Mouse (Mus musculus) heart, embryonic 10.5 days (tissue): ENCODE results near the gene Capn2. TPM values are rescaled to one million over a fixed set of nuclear protein-coding genes. Genes with fewer than 3 reads are reported as not detected.

Source experiments
- DNase-seq: peaks from one replicate; pipeline ENCODE4 v3.0.0-alpha.2; 2017; ENCODE audit warnings: low spot score
- H3K27ac ChIP-seq: fragments of 300-500 bp; sonication (generic); 2 replicates; pipeline ENCODE4 v1.5.1; 2016; ENCODE audit warnings: mild to moderate bottlenecking
- H3K27me3 ChIP-seq: fragments of 300-500 bp; sonication (generic); 2 replicates; pipeline ENCODE4 v1.6.1; 2016; ENCODE audit warnings: mild to moderate bottlenecking; ENCODE audit not compliant: poor library complexity, insufficient read depth, severe bottlenecking
- H3K36me3 ChIP-seq: fragments of 300-500 bp; sonication (generic); 2 replicates; pipeline ENCODE4 v1.6.1; 2016; ENCODE audit warnings: mild to moderate bottlenecking, moderate library complexity
- H3K4me1 ChIP-seq: fragments of 300-500 bp; sonication (generic); 2 replicates; pipeline ENCODE4 v1.6.1; 2016; ENCODE audit warnings: mild to moderate bottlenecking
- H3K4me3 ChIP-seq: fragments of 300-500 bp; sonication (generic); 2 replicates; pipeline ENCODE4 v1.5.1; 2016; ENCODE audit warnings: mild to moderate bottlenecking, moderate library complexity
- H3K9me3 ChIP-seq: fragments of 300-500 bp; sonication (generic); 2 replicates; pipeline ENCODE4 v1.6.1; 2016; ENCODE audit warnings: mild to moderate bottlenecking, moderate library complexity
- WGBS: fragments of 180-500 bp; shearing (Covaris S2); methylation state at CpG from one replicate; pipeline ENCODE4 v1.1.7; 2016; 5-methylcytosine and 5-hydroxymethylcytosine counted together
- polyA plus RNA-seq: library from polyadenylated mRNA; unstranded; fragments of >200 nt; fragmentation: Nextera tagmentation; extraction: Ambion mirVana; gene quantifications from 2 replicates; pipeline ENCODE4 v1.2.1, GENCODE M21; 2016

Gene Capn2
- polyA plus RNA-seq, 1 experiment from 2014 or later: 96.0 TPM

DNA sequence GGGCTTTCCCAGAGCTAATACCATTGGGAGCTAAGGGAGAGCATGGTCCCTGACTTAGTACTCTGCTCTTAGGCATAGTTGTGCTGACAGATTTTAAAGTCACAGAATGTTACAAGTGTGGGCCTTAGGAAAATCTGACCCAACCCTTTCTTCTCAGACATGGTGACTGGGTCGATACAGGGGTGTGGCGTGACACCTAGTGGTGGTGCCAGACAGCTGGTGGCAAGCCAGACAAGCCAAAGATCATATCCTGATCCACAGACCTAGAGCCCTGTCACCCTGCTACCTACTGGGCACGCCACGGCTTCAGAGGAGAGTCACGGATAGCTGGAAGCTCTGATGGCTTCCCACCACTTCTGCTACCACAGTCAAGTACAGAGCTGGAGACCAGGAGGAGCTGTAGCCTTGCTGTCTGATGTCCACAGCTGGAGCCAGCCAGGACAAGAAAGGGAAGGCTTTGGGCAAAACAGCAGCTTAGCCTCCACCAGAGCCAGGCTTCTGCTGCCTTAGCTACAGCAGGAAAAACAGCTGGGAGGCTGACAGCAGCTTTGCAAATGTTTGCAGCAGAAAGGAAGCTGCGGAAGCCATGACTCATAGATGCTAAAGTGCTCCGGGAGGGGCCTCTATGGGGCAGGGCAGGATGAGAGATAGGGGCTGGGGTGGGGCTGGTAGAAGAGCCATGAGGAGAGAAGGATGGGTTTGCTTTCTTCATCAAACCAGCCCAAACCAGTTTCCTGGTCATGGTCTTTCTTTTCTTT, 11.0 kb downstream of the Capn2 start:
- H3K27ac ChIP-seq: peak overlapping the region; percentile 66
- DNase-seq: no peak
- no peak overlapping the region for H3K4me3 ChIP-seq
- H3K27me3 ChIP-seq: no peaks in the 10 kb centered on the region
- peaks cover 64% of the 10 kb centered on the region for H3K4me1 ChIP-seq
- WGBS: 28% methylated on average over 7 of the region's 7 CpGs
- peaks cover 35% of the 10 kb centered on the region for H3K36me3 ChIP-seq
- H3K9me3 ChIP-seq: no peaks in the 10 kb centered on the region

DNA sequence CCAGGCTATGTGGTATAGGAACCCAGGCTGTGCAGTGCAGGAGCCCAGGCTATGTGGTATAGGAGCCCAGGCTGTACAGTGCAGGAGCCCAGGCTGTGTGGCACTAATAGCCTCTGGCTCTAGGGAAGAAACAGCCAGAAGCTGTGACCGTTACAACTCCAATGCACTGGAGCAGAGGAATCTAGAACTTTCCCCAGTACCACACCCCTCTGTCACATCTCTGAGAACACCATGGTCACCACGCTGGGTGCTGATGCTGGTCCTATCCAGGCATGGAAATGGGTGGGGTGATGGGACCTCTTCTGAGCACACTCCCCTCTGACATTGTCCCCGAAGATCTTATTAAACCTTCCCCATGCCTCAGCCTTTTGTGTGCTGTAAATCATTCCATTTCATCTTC, 12.1 kb downstream of the Capn2 start:
- H3K27me3 ChIP-seq: no peaks in the 10 kb centered on the region
- 96% methylated on average over 3 of the region's 3 CpGs for WGBS
- peaks cover 35% of the 10 kb centered on the region for H3K36me3 ChIP-seq
- no peaks in the 10 kb centered on the region for H3K9me3 ChIP-seq
- no peak overlapping the region for H3K4me3 ChIP-seq
- H3K4me1 ChIP-seq: peaks cover 63% of the 10 kb centered on the region
- H3K27ac ChIP-seq: peak overlapping the region; percentile 7; the same call in 1 of the 2 replicates
- no peak for DNase-seq

DNA sequence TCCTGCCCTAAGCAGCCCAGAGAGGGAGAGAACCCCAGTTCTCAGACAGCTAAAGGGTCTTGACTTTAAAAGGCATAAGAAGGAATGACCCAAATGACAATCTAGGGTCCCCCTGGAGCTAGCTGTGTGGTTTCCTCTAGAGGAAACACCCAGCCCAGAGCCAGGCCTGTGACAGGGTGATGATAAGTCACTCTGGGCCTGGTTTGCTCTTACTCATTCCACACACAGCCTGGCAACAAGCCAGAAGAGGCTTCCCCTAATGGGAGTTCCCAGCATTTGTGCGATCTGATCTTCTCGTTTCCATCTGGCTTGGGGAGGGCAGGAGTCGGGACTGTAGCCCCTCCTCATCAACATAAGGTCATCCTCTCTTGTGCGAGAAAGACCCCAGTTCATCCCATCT, 13.2 kb downstream of the Capn2 start:
- peaks cover 67% of the 10 kb centered on the region for H3K4me1 ChIP-seq
- DNase-seq: peak; percentile 88

DNA sequence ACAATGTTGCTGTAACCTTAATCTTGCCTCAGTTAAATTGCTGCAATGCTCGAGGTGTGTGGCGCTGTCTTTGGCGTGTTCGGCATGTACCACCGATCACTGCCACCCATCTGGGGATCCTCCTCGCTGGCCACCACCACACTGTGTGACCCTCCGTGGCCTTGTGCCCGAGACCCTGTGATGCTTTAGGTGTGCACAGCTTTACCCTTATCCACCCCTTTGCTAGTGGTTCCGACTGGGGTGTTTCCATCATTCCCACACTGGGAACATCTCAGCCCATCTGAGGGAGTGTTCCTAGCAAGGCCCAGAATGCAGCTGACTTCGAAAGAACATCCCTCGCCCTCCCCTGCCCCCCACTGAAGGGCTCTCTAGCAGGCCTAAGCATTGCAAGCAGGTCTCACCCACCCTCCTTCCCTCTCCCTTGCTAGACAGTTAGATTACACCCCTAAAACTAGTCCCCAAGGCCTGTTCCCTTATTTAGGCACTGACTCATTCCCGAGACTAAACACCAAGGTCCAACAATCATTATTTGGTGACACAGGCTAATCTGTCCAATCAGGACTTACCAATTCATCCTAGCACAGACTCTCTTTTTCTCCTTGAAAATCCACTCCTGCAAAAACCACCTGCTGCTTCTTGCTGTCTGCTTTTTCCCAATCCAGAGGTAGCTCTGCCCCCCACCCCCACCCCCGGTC, 14.1 kb downstream of the Capn2 start:
- H3K27ac ChIP-seq: peak overlapping the region; percentile 62
- peaks cover 23% of the 10 kb centered on the region for H3K36me3 ChIP-seq
- no peaks in the 10 kb centered on the region for H3K27me3 ChIP-seq
- WGBS: 78% methylated on average over 13 of the region's 13 CpGs
- no peaks in the 10 kb centered on the region for H3K9me3 ChIP-seq
- DNase-seq: no peak
- H3K4me3 ChIP-seq: 0 out of 2 replicates have a peak overlapping the region, but pooled peaks have one; percentile 34
- H3K4me1 ChIP-seq: peaks cover 73% of the 10 kb centered on the region

More for the DNA sequence above, 13.2 kb downstream of the Capn2 start:
- no peaks in the 10 kb centered on the region for H3K27me3 ChIP-seq
- peaks cover 26% of the 10 kb centered on the region for H3K36me3 ChIP-seq
- no peaks in the 10 kb centered on the region for H3K9me3 ChIP-seq
- WGBS: 19% methylated on average over 4 of the region's 4 CpGs
- H3K27ac ChIP-seq: peak overlapping the region; percentile 62
- H3K4me3 ChIP-seq: peak overlapping the region; percentile 34; the same call in 1 of the 2 replicates

DNA sequence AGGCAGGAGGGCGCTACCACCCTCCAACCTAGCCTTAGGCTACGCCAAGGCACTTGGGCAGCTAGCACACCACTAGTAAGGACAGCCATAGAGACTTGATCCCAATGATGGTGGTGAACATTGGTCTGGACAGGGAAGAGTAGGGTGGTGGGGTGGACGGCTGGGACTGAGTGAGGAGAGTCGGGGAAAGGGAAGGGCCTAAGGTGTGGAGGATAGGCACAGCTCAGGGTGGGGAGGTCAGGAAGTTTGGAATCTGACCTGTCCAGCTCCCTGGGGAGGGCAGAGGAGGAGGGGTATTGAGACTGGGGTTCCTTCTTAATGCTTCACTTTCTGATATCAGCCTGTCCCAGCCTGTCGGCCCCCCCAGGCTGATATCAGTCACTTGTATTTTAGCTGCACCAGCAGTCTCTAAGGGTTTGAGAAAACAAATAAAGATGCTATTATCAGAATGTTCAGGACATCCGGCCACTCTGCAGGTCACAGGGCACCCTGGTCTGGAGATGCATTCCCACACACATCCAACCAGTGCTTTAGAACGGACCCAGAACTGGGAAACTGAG, 14.8 kb downstream of the Capn2 start:
- DNase-seq: no peak
- WGBS: 66% methylated on average over 7 of the region's 7 CpGs
- H3K4me1 ChIP-seq: peaks cover 78% of the 10 kb centered on the region

DNA sequence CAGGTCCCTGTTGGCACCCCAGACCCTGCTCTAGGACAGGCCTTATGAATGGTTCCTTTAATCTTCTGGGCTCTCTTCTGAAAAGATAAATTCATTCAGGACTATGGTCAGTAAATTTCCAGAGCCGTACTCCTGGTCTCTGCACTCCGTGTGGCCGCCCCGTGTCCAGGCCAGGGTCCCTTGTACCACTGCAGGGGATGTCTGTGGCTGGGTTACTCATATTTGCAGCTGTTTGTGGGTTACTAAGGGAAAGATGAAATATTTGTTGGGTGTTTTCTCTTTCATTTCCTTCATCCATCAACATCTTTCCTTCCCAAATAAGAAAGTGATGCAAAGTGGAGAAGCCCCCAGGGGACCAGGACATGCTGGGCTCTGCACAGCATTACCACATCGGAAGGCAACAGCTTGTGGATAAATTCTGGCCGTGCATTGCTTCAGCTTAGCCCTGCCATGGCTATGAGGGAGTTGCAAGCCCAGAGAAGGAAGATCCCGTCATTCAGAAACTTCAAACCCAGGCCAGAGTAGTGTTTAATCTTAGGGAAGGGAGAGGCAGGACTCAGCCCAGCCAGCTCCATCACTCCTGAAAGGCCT, 15.5 kb downstream of the Capn2 start:
- DNase-seq: no peak
- H3K4me3 ChIP-seq: no peak overlapping the region
- no peaks in the 10 kb centered on the region for H3K27me3 ChIP-seq
- peaks cover 84% of the 10 kb centered on the region for H3K4me1 ChIP-seq
- H3K27ac ChIP-seq: 0 out of 2 replicates have a peak overlapping the region, but pooled peaks have one; percentile 32
- peaks cover 23% of the 10 kb centered on the region for H3K36me3 ChIP-seq
- no peaks in the 10 kb centered on the region for H3K9me3 ChIP-seq
- WGBS: 79% methylated on average over 7 of the region's 7 CpGs

More for the DNA sequence above, 14.8 kb downstream of the Capn2 start:
- no peaks in the 10 kb centered on the region for H3K9me3 ChIP-seq
- no peaks in the 10 kb centered on the region for H3K27me3 ChIP-seq
- no peak overlapping the region for H3K4me3 ChIP-seq
- H3K27ac ChIP-seq: peak overlapping the region; percentile 32; the same call in 1 of the 2 replicates
- peaks cover 23% of the 10 kb centered on the region for H3K36me3 ChIP-seq

DNA sequence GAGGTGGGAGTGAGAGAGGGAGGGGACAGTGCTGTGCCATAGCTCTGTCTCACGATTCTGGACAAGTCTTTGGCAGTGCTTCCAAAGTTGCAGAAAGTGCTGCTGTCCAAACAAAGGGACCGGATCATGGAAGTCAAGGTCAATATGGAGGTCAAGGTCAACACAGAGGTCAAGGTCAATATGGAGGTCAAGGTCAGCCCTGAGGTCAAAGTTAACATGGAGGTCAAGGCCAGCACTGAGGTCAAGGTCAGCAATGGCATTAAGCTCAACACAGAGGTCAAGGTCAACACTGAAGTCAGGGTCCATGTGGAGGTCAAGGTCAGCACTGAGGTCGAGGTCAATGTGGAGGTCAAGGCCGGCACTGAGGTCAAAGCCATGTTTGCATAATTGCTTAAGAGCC, 16.6 kb downstream of the Capn2 start:
- 81% methylated on average over 4 of the region's 4 CpGs for WGBS
- Histone ChIP-seq H3K27ac (peak overlapping the region; percentile 71), H3K36me3 (peaks cover 23% of the 10 kb centered on the region), H3K4me1 (peaks cover 84% of the 10 kb centered on the region), H3K9me3 (no peaks in the 10 kb centered on the region), H3K27me3 (no peaks in the 10 kb centered on the region), H3K4me3 (no peak overlapping the region)
- DNase-seq: no peak

DNA sequence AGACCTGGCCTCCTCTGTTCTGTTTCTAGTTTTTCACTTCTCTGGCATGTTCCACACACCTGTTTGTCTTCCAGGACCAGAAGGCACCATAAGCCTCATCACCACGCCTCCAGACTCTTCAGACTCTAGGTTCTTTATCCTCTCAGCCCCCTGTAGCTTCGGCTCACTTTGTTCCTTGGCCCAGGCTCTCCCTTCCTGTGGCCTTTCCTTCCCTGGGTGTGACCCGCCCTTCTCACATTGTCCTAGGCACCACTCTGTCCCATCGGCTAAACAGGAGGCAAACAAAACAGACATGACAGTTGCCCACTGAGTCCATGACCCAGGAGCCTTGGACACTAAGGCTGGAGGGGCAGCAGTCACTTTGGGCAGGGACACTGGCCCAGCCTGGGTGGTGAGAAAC, 17.2 kb downstream of the Capn2 start:
- Histone ChIP-seq H3K36me3 (peaks cover 21% of the 10 kb centered on the region), H3K4me3 (no peak overlapping the region), H3K27ac (peak overlapping the region; percentile 71), H3K4me1 (peaks cover 82% of the 10 kb centered on the region), H3K27me3 (no peaks in the 10 kb centered on the region), H3K9me3 (no peaks in the 10 kb centered on the region)
- no peak for DNase-seq
- 53% methylated on average over 4 of the region's 4 CpGs for WGBS

DNA sequence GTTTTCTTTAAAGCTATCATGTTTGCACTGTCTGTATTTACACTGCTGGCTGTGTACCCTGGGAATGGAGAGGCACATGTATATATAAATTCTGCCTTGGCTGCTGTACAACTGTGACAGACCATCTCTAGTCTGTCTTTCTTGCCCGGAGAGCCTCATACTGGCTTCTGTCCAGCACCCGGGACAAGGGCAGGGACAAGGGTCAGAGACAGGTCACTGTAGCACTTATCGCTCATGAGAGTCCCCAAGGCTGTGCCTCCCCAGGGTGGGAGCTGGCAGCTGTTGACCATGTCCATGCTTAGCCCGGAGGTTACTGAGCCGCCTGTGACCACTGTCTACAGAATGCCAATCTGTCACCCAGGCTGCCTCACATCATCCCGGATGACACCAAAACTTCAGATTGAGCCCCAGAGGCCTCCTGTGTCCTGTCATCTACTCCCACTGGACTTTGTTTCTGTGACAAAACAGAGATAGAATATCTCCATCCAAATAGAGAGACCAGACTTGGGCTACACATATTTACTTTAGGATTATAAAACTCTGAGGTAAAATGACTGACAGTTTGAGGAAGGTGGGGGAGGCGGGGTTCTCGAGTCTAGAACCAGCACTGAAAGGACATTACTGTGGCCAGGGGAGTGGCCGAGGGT, 17.8 kb downstream of the Capn2 start:
- Histone ChIP-seq H3K27me3 (no peaks in the 10 kb centered on the region), H3K4me3 (no peak overlapping the region), H3K27ac (peak overlapping the region; percentile 71; the same call in 1 of the 2 replicates), H3K9me3 (no peaks in the 10 kb centered on the region), H3K4me1 (peaks cover 82% of the 10 kb centered on the region), H3K36me3 (peaks cover 18% of the 10 kb centered on the region)
- 54% methylated on average over 9 of the region's 9 CpGs for WGBS
- DNase-seq: no peak

DNA sequence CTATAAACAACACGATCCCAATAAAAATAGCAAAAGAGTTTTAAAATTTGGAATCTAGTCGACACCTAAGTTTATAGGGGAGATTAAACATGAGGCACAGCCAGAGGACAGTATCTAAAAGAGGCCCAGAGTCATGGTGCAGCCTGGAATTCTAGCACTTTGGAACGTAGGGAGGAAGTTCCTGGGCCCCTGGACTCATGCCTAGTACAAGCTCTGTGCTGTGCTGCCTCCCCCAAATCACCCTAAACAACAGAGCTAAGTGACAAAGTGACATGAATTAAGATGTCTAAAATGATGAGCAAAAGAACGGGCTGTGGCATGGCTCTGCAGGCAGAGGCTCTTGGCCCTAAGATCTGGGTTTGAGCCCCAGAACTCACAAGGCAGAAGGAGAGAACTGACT, 19.7 kb downstream of the Capn2 start:
- no peak overlapping the region for H3K4me3 ChIP-seq
- peak overlapping the region; percentile 29; the same call in 1 of the 2 replicates for H3K27ac ChIP-seq
- DNase-seq: no peak
- 37% methylated on average over 4 of the region's 4 CpGs for WGBS
- peaks cover 75% of the 10 kb centered on the region for H3K4me1 ChIP-seq
- no peaks in the 10 kb centered on the region for H3K27me3 ChIP-seq
- H3K36me3 ChIP-seq: peaks cover 19% of the 10 kb centered on the region
- H3K9me3 ChIP-seq: no peaks in the 10 kb centered on the region

DNA sequence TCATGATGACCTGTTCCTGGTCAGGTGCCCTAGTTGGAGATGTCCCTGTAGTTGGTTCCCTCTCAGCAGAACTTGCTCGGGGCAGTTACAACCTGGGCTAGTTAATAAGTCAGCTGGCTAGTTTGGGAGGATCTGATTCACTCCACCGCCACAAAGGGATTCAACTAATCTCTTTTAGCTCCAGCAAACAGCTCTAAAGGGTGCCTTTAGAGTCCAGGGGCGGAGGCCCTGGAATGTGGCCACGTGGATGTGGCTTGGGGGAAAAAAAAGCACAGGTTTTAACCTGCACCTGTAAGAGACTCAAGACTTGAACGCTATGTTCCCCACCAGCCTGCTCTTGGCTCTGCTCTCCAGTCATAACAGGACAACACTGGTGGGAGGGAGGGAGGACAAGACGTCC, 20.7 kb downstream of the Capn2 start:
- no peak for DNase-seq
- Histone ChIP-seq H3K27ac (no peak overlapping the region), H3K4me1 (peaks cover 66% of the 10 kb centered on the region), H3K36me3 (peaks cover 25% of the 10 kb centered on the region), H3K4me3 (no peak overlapping the region), H3K27me3 (no peaks in the 10 kb centered on the region), H3K9me3 (no peaks in the 10 kb centered on the region)
- 66% methylated on average over 6 of the region's 6 CpGs for whole genome bisulfite sequencing
